Mouse (Mus musculus): ENCODE measurements around the gene Spata2. TPM values are rescaled to one million over a fixed set of nuclear protein-coding genes. Genes with fewer than 3 reads are reported as not detected.

Spata2 gene
- total and polyA plus RNA-seq, 3 experiments: 15.4 to 15.6 (median 15.5) TPM

GRCm38 (mm10) chr2:167539536-167540476 lies 47.1 kb upstream of the Spata2 start:
- Histone ChIP-seq H3K27me3 (ENCODE audit: control insufficient read depth, insufficient read depth, low read length) (no peaks in the 10 kb centered on the region), H3K4me1 (ENCODE audit: control insufficient read depth, insufficient read depth, low read length) (peaks cover 9% of the 10 kb centered on the region), H3K79me2 (replicated peaks; ENCODE audit: control insufficient read depth, insufficient read depth, low read length) (no peaks in the 10 kb centered on the region), H3K27ac (peak overlapping the region; percentile 68), H3K9ac (ENCODE audit: low read depth, low read length) (peak overlapping the region; percentile 41), H3K4me3 (peak overlapping the region; percentile 61), H3K36me3 (ENCODE audit: control insufficient read depth, insufficient read depth, low read length) (no peaks in the 10 kb centered on the region)
- intact Hi-C loops (cut with DNase I): no loop called here
- 67% methylated on average over 14 of the region's 14 CpGs for WGBS
- no peak for TF ChIP-seq POLR2A (IDR thresholded peaks at IDR 0.05; ENCODE audit: insufficient read depth, low read depth, low read length)
- no peak for TF ChIP-seq CTCF (IDR thresholded peaks at IDR 0.05)
- TF ChIP-seq EP300 (IDR thresholded peaks at IDR 0.05; ENCODE audit: insufficient read depth, low read depth, low read length): no peak
- no peak for DNase-seq

DNA sequence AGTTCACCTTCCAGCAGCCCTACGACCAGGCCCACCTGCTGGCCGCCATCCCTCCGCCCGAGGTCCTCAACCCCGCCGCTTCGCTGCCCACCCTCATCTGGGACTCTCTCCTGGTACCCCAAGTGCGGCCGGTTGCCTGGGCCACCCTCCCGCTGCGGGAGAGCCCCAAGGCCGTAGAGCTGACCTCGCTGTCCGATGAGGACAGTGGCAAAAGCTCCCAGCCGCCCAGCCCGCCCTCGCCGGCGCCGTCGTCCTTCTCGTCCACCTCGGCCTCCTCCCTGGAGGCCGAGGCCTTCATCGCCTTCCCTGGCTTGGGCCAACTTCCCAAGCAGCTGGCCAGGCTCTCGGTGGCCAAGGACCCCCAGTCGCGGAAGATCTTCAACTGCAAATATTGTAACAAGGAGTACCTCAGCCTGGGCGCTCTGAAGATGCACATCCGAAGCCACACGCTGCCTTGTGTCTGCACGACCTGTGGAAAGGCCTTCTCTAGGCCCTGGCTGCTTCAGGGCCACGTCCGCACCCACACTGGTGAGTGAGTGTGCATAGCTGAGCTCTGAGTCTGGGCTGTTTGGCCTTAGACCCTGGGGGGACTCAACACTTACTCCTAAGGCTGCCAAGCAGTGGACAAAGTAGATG lies 46.1 kb upstream of the Spata2 start:
- Histone ChIP-seq H3K36me3 (ENCODE audit: control insufficient read depth, insufficient read depth, low read length) (no peaks in the 10 kb centered on the region), H3K27ac (peak overlapping the region; percentile 68), H3K79me2 (replicated peaks; ENCODE audit: control insufficient read depth, insufficient read depth, low read length) (no peaks in the 10 kb centered on the region), H3K27me3 (ENCODE audit: control insufficient read depth, insufficient read depth, low read length) (no peaks in the 10 kb centered on the region), H3K4me3 (peak overlapping the region; percentile 61), H3K9ac (ENCODE audit: low read depth, low read length) (peak overlapping the region; percentile 56), H3K4me1 (ENCODE audit: control insufficient read depth, insufficient read depth, low read length) (peaks cover 9% of the 10 kb centered on the region)
- intact Hi-C loops (cut with DNase I): no loop called here
- WGBS: 59% methylated on average over 34 of the region's 34 CpGs
- DNase-seq: peak; percentile 37 to 57
- TF ChIP-seq POLR2A (IDR thresholded peaks at IDR 0.05; ENCODE audit: insufficient read depth, low read depth, low read length): no peak
- TF ChIP-seq CTCF (IDR thresholded peaks at IDR 0.05): no peak
- TF ChIP-seq EP300 (IDR thresholded peaks at IDR 0.05; ENCODE audit: insufficient read depth, low read depth, low read length): no peak

GRCm38 (mm10) chr2:167537476-167538297 lies 45.0 kb upstream of the Spata2 start, which contains the start of gene Snai1:
Snai1 (plus strand) TSS chr2:167538195.
- intact Hi-C loops (cut with DNase I): loop anchor here (1.0 kb wide), 1 partner anchor 68 kb away; no protein-coding TSS in a partner anchor
- Histone ChIP-seq H3K79me2 (replicated peaks; ENCODE audit: control insufficient read depth, insufficient read depth, low read length) (no peaks in the 10 kb centered on the region), H3K27ac (peak within 1 kb of the TSS; percentile 68), H3K27me3 (ENCODE audit: control insufficient read depth, insufficient read depth, low read length) (no peaks in the 10 kb centered on the region), H3K9ac (ENCODE audit: low read depth, low read length) (peak within 1 kb of the TSS; percentile 77), H3K4me3 (peak within 1 kb of the TSS; percentile 61), H3K4me1 (ENCODE audit: control insufficient read depth, insufficient read depth, low read length) (peaks cover under 1% of the 10 kb centered on the region), H3K36me3 (ENCODE audit: control insufficient read depth, insufficient read depth, low read length) (no peaks in the 10 kb centered on the region)
- DNase-seq: peak; percentile 92 to 95
- TF ChIP-seq EP300 (IDR thresholded peaks at IDR 0.05; ENCODE audit: insufficient read depth, low read depth, low read length): peak; percentile 30; the same call in 1 of the 2 replicates
- TF ChIP-seq CTCF (IDR thresholded peaks at IDR 0.05): peak; percentile 95
- TF ChIP-seq POLR2A (IDR thresholded peaks at IDR 0.05; ENCODE audit: insufficient read depth, low read depth, low read length): peak; percentile 93
- 1% methylated on average over 58 of the region's 58 CpGs for WGBS

DNA sequence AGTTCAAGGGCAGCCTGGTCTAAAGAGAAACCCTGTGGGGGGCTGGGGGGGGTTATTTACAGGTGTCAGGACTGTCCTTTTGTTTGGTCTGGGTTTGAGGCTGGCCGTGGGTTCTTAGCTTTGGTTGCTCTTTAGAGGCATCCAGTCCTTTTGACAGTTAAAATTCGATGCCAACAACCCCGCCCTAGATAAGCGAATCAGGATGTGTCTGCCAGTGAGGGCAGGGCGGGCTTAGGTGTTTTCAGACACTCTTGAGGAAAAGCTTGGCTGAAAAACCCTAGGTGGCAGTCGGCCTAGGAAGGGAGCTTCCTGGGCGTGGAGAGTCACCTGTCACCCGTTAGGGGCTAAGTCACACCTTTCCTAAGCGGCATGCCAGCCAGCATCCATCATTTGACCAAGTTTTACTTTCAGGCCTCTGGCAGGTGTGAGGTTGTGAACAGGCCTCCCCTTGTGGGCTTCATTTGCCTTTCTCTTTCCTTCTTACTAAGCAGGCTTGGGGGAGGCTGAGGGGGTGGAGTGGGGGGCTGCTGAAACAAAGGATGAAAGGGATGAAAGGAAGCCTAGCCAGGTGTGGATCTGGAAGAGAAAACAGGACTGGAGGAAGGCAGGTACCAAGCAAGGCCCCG lies 43.7 kb upstream of the Spata2 start:
- Histone ChIP-seq H3K9ac (ENCODE audit: low read depth, low read length) (no peak overlapping the region), H3K79me2 (replicated peaks; ENCODE audit: control insufficient read depth, insufficient read depth, low read length) (no peaks in the 10 kb centered on the region), H3K36me3 (ENCODE audit: control insufficient read depth, insufficient read depth, low read length) (no peaks in the 10 kb centered on the region), H3K27me3 (ENCODE audit: control insufficient read depth, insufficient read depth, low read length) (no peaks in the 10 kb centered on the region), H3K4me1 (ENCODE audit: control insufficient read depth, insufficient read depth, low read length) (no peaks in the 10 kb centered on the region; the same call in 1 of the 2 replicates), H3K27ac (no peak overlapping the region), H3K4me3 (no peak overlapping the region)
- TF ChIP-seq CTCF (IDR thresholded peaks at IDR 0.05): no peak
- TF ChIP-seq EP300 (IDR thresholded peaks at IDR 0.05; ENCODE audit: insufficient read depth, low read depth, low read length): no peak
- no peak for TF ChIP-seq POLR2A (IDR thresholded peaks at IDR 0.05; ENCODE audit: insufficient read depth, low read depth, low read length)
- WGBS: 62% methylated on average over 10 of the region's 10 CpGs
- DNase-seq: no peak
- intact Hi-C loops (cut with DNase I): no loop called here

DNA sequence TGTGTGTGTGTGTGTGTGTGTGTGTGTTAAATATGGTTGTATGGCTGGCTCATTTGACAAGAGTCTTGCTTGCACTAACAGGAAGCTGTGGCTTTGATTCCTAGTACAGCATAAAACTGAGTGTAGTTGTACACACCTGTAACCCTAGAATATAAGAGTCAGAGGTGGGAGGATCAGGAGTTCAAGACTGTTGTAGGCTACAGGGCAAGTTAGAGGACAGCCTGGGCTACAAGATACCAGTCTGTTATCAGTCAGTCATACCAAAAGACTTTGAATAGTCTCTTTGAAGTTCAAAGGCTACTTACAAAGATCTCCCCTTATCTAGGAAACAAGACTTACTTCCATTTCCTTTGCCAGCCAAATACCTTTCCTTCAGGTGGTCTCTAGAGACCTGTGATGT lies 41.2 kb upstream of the Spata2 start:
- intact Hi-C loops (cut with DNase I): loop anchor here (2.0 to 5.0 kb wide), 2 partner anchors 147 to 363 kb away; no protein-coding TSS in a partner anchor
- DNase-seq: no peak

More for the DNA sequence above, 41.2 kb upstream of the Spata2 start:
- Histone ChIP-seq H3K27ac (no peak overlapping the region), H3K9ac (ENCODE audit: low read depth, low read length) (no peak overlapping the region), H3K36me3 (ENCODE audit: control insufficient read depth, insufficient read depth, low read length) (no peaks in the 10 kb centered on the region), H3K79me2 (replicated peaks; ENCODE audit: control insufficient read depth, insufficient read depth, low read length) (no peaks in the 10 kb centered on the region), H3K27me3 (ENCODE audit: control insufficient read depth, insufficient read depth, low read length) (no peaks in the 10 kb centered on the region), H3K4me1 (ENCODE audit: control insufficient read depth, insufficient read depth, low read length) (no peaks in the 10 kb centered on the region; the same call in 1 of the 2 replicates), H3K4me3 (no peak overlapping the region)
- no peak for TF ChIP-seq EP300 (IDR thresholded peaks at IDR 0.05; ENCODE audit: insufficient read depth, low read depth, low read length)
- TF ChIP-seq CTCF (IDR thresholded peaks at IDR 0.05): no peak
- TF ChIP-seq POLR2A (IDR thresholded peaks at IDR 0.05; ENCODE audit: insufficient read depth, low read depth, low read length): no peak
